Mouse (Mus musculus): ENCODE data around the gene Sf1. TPM values are rescaled to one million over a fixed set of nuclear protein-coding genes. Genes with fewer than 3 reads are reported as not detected.

Sf1 gene
- polyA plus RNA-seq, 1 experiment from 2014 or later, result 126 TPM

Small RNA genes lying within 50 kb of the gene (microRNA-seq; reads per million reads assigned to microRNA genes)
- not detected for gene Mir6989

Other genes starting within 250 kb of the Sf1 start
- gene Sac3d1, start 245.0 kb upstream of the Sf1 start, polyA plus RNA-seq (2014; fragmentation: Nextera tagmentation; extraction: Ambion mirVana), result 45.4 and 47.9 TPM in 2 replicates
- gene Snx15, start 235.4 kb upstream of the Sf1 start, polyA plus RNA-seq (2014; fragmentation: Nextera tagmentation; extraction: Ambion mirVana), result 27.6 and 30.6 TPM in 2 replicates
- 0.23 and 0.34 TPM in 2 replicates for gene Batf2, start 222.7 kb upstream of the Sf1 start, polyA plus RNA-seq (2014; fragmentation: Nextera tagmentation; extraction: Ambion mirVana)
- gene Arl2, start 222.1 kb upstream of the Sf1 start, polyA plus RNA-seq (2014; fragmentation: Nextera tagmentation; extraction: Ambion mirVana), result 101 and 107 TPM in 2 replicates
- gene Majin, start 179.3 kb upstream of the Sf1 start, polyA plus RNA-seq (2014; fragmentation: Nextera tagmentation; extraction: Ambion mirVana), result not detected in 2 replicates
- 0.90 TPM in 1 of 2 replicates, not detected in the other for gene Gpha2, start 137.3 kb upstream of the Sf1 start, polyA plus RNA-seq (2014; fragmentation: Nextera tagmentation; extraction: Ambion mirVana)
- 22.1 and 23.5 TPM in 2 replicates for gene Ppp2r5b, start 127.8 kb upstream of the Sf1 start, polyA plus RNA-seq (2014; fragmentation: Nextera tagmentation; extraction: Ambion mirVana)
- 9.2 and 10.4 TPM in 2 replicates for gene Atg2a, start 122.0 kb upstream of the Sf1 start, polyA plus RNA-seq (2014; fragmentation: Nextera tagmentation; extraction: Ambion mirVana)
- 44.9 and 46.2 TPM in 2 replicates for gene Ehd1, start 87.0 kb upstream of the Sf1 start, polyA plus RNA-seq (2014; fragmentation: Nextera tagmentation; extraction: Ambion mirVana)
- gene Cdc42bpg, start 57.2 kb upstream of the Sf1 start, polyA plus RNA-seq (2014; fragmentation: Nextera tagmentation; extraction: Ambion mirVana), result 2.2 and 2.3 TPM in 2 replicates
- gene Men1, start 28.7 kb upstream of the Sf1 start, polyA plus RNA-seq (2014; fragmentation: Nextera tagmentation; extraction: Ambion mirVana), result 40.0 and 41.3 TPM in 2 replicates
- gene Map4k2, start 22.6 kb upstream of the Sf1 start, polyA plus RNA-seq (2014; fragmentation: Nextera tagmentation; extraction: Ambion mirVana), result 10.0 TPM in 2 replicates
- 9.3 and 10.1 TPM in 2 replicates for gene Pygm, start 20.7 kb downstream of the Sf1 start, polyA plus RNA-seq (2014; fragmentation: Nextera tagmentation; extraction: Ambion mirVana)
- gene Rasgrp2, start 35.6 kb downstream of the Sf1 start, polyA plus RNA-seq (2014; fragmentation: Nextera tagmentation; extraction: Ambion mirVana), result 38.6 and 47.8 TPM in 2 replicates
- 2.5 and 2.6 TPM in 2 replicates for gene Nrxn2, start 55.0 kb downstream of the Sf1 start, polyA plus RNA-seq (2014; fragmentation: Nextera tagmentation; extraction: Ambion mirVana)
- not detected in 2 replicates for gene Slc22a12, start 179.3 kb downstream of the Sf1 start, polyA plus RNA-seq (2014; fragmentation: Nextera tagmentation; extraction: Ambion mirVana)